30 mouse cellular contexts compared by ENCODE assay signal in genomic region chr4:25372041-25372440, GRCm38 (mm10).
DNase-seq lines count a peak whose midpoint lies in the region; ATAC-seq lines count a peak whose summit lies in the region.
"Had no signal": no experiment of that assay in that cellular context is flagged by ENCODE, and none has a peak within 500 bp of the region (broad histone marks: within the 10 kb centered on the region; RNA-seq: fewer than 3 reads in every experiment).

No protein-coding gene starts in this region.

- H3K27ac ChIP-seq in kidney, embryonic 14.5 days (ENCODE audit: low read depth, low read length) = no peak overlapping the region
- no peak overlapping the region for H3K27ac ChIP-seq in kidney, embryonic 15.5 days
- H3K27ac ChIP-seq: embryonic facial prominence, embryonic 10.5 days; embryonic facial prominence, embryonic 13.5 days; forebrain, embryonic 12.5 days; forebrain, embryonic 15.5 days; heart, embryonic 15.5 days; hindbrain, embryonic 14.5 days had no signal

- H3K36me3 ChIP-seq in kidney, embryonic 14.5 days (ENCODE audit: control insufficient read depth, insufficient read depth, low read length) = no peaks in the 10 kb centered on the region
- H3K36me3 ChIP-seq in kidney, embryonic 15.5 days = no peaks in the 10 kb centered on the region
- H3K36me3 ChIP-seq: embryonic facial prominence, embryonic 10.5 days; embryonic facial prominence, embryonic 13.5 days; forebrain, embryonic 12.5 days; forebrain, embryonic 15.5 days; G1E; heart, embryonic 12.5 days; heart, embryonic 15.5 days had no signal

- WGBS in kidney, embryonic 14.5 days = 75% methylated on average over 4 of the region's 4 CpGs
- WGBS in kidney, embryonic 15.5 days = 63% methylated on average over 4 of the region's 4 CpGs

- DNase-seq in kidney, adult 11 months = peak; percentile 20
- peak; percentile 28 to 44 for DNase-seq in kidney, adult 8-10 months
- peak; percentile 44 for DNase-seq in kidney, adult 9 months
- DNase-seq in kidney, postnatal 14 days = peak; percentile 14
- no peak for DNase-seq in heart, postnatal 4 days
- no peak for DNase-seq in ovary, postnatal 10 days (ENCODE audit: low spot score)
- DNase-seq: adrenal gland, adult 2 months; adrenal gland, postnatal 25 days; B cell, adult 2 months; cerebellum, adult 11-12 months; cerebellum, adult 8-10 months; cerebellum, postnatal 36 days; embryo, embryonic 11 days; gastrocnemius, postnatal 25 days; heart, adult 18-20 months; heart, postnatal 10 days; heart, postnatal 36 days had no signal

- no peak overlapping the region for H3K4me3 ChIP-seq in kidney, embryonic 14.5 days (ENCODE audit: low read length)
- H3K4me3 ChIP-seq in kidney, embryonic 15.5 days (replicated peaks) = no peak overlapping the region
- H3K4me3 ChIP-seq: embryonic facial prominence, embryonic 10.5 days; embryonic facial prominence, embryonic 13.5 days; erythroblast, embryonic 14.5 days; forebrain, embryonic 12.5 days; forebrain, embryonic 15.5 days; heart, embryonic 12.5 days; heart, embryonic 15.5 days had no signal

- no peak for ATAC-seq in kidney, embryonic 14.5 days (ENCODE audit: low FRiP score, low TSS enrichment)
- no peak for ATAC-seq in kidney, embryonic 15.5 days (replicated peaks; ENCODE audit: low FRiP score)
- ATAC-seq: forebrain, embryonic 15.5 days; Patski had no signal

- no peaks in the 10 kb centered on the region for H3K4me1 ChIP-seq in kidney, embryonic 14.5 days (ENCODE audit: control insufficient read depth, insufficient read depth, low read length)
- H3K4me1 ChIP-seq in kidney, embryonic 15.5 days = no peaks in the 10 kb centered on the region
- H3K4me1 ChIP-seq: embryonic facial prominence, embryonic 10.5 days; embryonic facial prominence, embryonic 13.5 days; forebrain, embryonic 12.5 days; forebrain, embryonic 15.5 days; heart, embryonic 12.5 days; heart, embryonic 15.5 days had no signal

- H3K4me2 ChIP-seq in kidney, embryonic 14.5 days (replicated peaks; ENCODE audit: low read depth, low read length) = no peak overlapping the region
- no peak overlapping the region for H3K4me2 ChIP-seq in kidney, embryonic 15.5 days
- H3K4me2 ChIP-seq: embryonic facial prominence, embryonic 13.5 days; forebrain, embryonic 12.5 days; forebrain, embryonic 15.5 days; heart, embryonic 12.5 days; heart, embryonic 15.5 days; hindbrain, embryonic 14.5 days had no signal

- no peaks in the 10 kb centered on the region for H3K27me3 ChIP-seq in kidney, embryonic 14.5 days (ENCODE audit: control insufficient read depth, insufficient read depth, low read length)
- H3K27me3 ChIP-seq in kidney, embryonic 15.5 days = no peaks in the 10 kb centered on the region
- H3K27me3 ChIP-seq: CH12.LX; embryonic facial prominence, embryonic 13.5 days; forebrain, embryonic 12.5 days; forebrain, embryonic 15.5 days; heart, embryonic 12.5 days; heart, embryonic 15.5 days; Patski had no signal

- no peaks in the 10 kb centered on the region for H3K9me3 ChIP-seq in kidney, embryonic 14.5 days (ENCODE audit: control insufficient read depth, low read length)
- no peaks in the 10 kb centered on the region for H3K9me3 ChIP-seq in kidney, embryonic 15.5 days (replicated peaks)
- H3K9me3 ChIP-seq: embryonic facial prominence, embryonic 10.5 days; embryonic facial prominence, embryonic 13.5 days; forebrain, embryonic 12.5 days; forebrain, embryonic 15.5 days; G1E; heart, embryonic 12.5 days; heart, embryonic 15.5 days had no signal

- no peak overlapping the region for H3K9ac ChIP-seq in kidney, embryonic 14.5 days (ENCODE audit: low read depth, low read length)
- no peak overlapping the region for H3K9ac ChIP-seq in kidney, embryonic 15.5 days
- H3K9ac ChIP-seq: embryonic facial prominence, embryonic 13.5 days; forebrain, embryonic 12.5 days; forebrain, embryonic 15.5 days; heart, embryonic 12.5 days; heart, embryonic 15.5 days; hindbrain, embryonic 14.5 days had no signal

Comparison
In these comparisons a context has a peak if more than half of its experiments do, and no peak if none do; other contexts are left out.
1. DNase-seq: peak in kidney, adult 11 months (single experiment), kidney, adult 8-10 months (2 of 2), kidney, adult 9 months (single experiment) and kidney, postnatal 14 days (single experiment); none in heart, postnatal 4 days (single experiment) and ovary, postnatal 10 days (single experiment).